In genomic region chr1:166846566-166846965, GRCm38 (mm10) we compare ENCODE assay signal across 24 mouse cellular contexts.
DNase-seq lines count a peak whose midpoint lies in the region; ATAC-seq lines count a peak whose summit lies in the region.
"Had no signal": no experiment of that assay in that cellular context is flagged by ENCODE, and none has a peak within 500 bp of the region (broad histone marks: within the 10 kb centered on the region; RNA-seq: fewer than 3 reads in every experiment).

No protein-coding gene starts in this region.

- H3K4me2 ChIP-seq in kidney, embryonic 14.5 days (replicated peaks; ENCODE audit: low read depth, low read length): no peak overlapping the region
- H3K4me2 ChIP-seq: embryonic facial prominence, embryonic 13.5 days; forebrain, embryonic 13.5 days; hindbrain, embryonic 12.5 days had no signal

- H3K9ac ChIP-seq in kidney, embryonic 14.5 days (ENCODE audit: low read depth, low read length): no peak overlapping the region
- H3K9ac ChIP-seq: embryonic facial prominence, embryonic 13.5 days; forebrain, embryonic 13.5 days; hindbrain, embryonic 12.5 days had no signal

- no peaks in the 10 kb centered on the region for H3K27me3 ChIP-seq in kidney, embryonic 14.5 days (ENCODE audit: control insufficient read depth, insufficient read depth, low read length)
- H3K27me3 ChIP-seq: embryonic facial prominence, embryonic 13.5 days; forebrain, embryonic 13.5 days; hindbrain, embryonic 12.5 days had no signal

- WGBS in kidney, embryonic 14.5 days: 89% methylated on average over 5 of the region's 5 CpGs

- no peak for ATAC-seq in kidney, embryonic 14.5 days (ENCODE audit: low FRiP score, low TSS enrichment)
- no peak for ATAC-seq in monocyte, adult 5-6 weeks (replicated peaks; ENCODE audit: insufficient number of reproducible peaks, low FRiP score, low TSS enrichment, poor library complexity, severe bottlenecking)
- ATAC-seq: CD4-positive, CD25-positive, alpha-beta regulatory T cell, adult 4 months; forebrain, embryonic 13.5 days; hindbrain, embryonic 16.5 days had no signal

- H3K4me1 ChIP-seq in kidney, embryonic 14.5 days (ENCODE audit: control insufficient read depth, insufficient read depth, low read length): 0 out of 2 replicates have a peak, but pooled peaks cover 4% of the 10 kb centered on the region

- H3K4me3 ChIP-seq in kidney, embryonic 14.5 days (ENCODE audit: low read length): no peak overlapping the region
- H3K4me3 ChIP-seq: embryonic facial prominence, embryonic 13.5 days; forebrain, embryonic 13.5 days; heart, embryonic 10.5 days; hindbrain, embryonic 12.5 days had no signal

- peak; percentile 54 to 60 for DNase-seq in cerebellum, postnatal 10 days
- no peak for DNase-seq in cerebellum, adult 9-11 months
- DNase-seq in layer of hippocampus, adult 11-12 months (ENCODE audit: low spot score): peak; percentile 6
- DNase-seq in layer of hippocampus, postnatal 25 days (ENCODE audit: extremely low spot score in 1 of 2, low spot score in 1 of 2): no peak
- DNase-seq in layer of hippocampus, adult 8-10 months (ENCODE audit: low spot score in 2 of 2): peak; percentile 8 to 29
- DNase-seq in layer of hippocampus, postnatal 14 days (ENCODE audit: low spot score in 2 of 2): peak; percentile 17 to 24
- DNase-seq: adrenal gland, adult 8-10 months; adrenal gland, postnatal 36 days; B cell, adult 2 months; cerebellum, adult 11-12 months; cerebellum, adult 9-10 months; gastrocnemius, postnatal 10 days; heart, adult 18-20 months; heart, postnatal 10 days; heart, postnatal 4 days had no signal

- H3K27ac ChIP-seq in kidney, embryonic 14.5 days (ENCODE audit: low read depth, low read length): no peak overlapping the region
- H3K27ac ChIP-seq: embryonic facial prominence, embryonic 13.5 days; forebrain, embryonic 13.5 days; heart, embryonic 10.5 days; hindbrain, embryonic 12.5 days had no signal

- H3K9me3 ChIP-seq in kidney, embryonic 14.5 days (ENCODE audit: control insufficient read depth, low read length): no peaks in the 10 kb centered on the region
- H3K9me3 ChIP-seq: embryonic facial prominence, embryonic 13.5 days; forebrain, embryonic 13.5 days; heart, embryonic 10.5 days; hindbrain, embryonic 12.5 days had no signal

- no peaks in the 10 kb centered on the region for H3K36me3 ChIP-seq in kidney, embryonic 14.5 days (ENCODE audit: control insufficient read depth, insufficient read depth, low read length)
- H3K36me3 ChIP-seq: embryonic facial prominence, embryonic 13.5 days; G1E; heart, embryonic 10.5 days; hindbrain, embryonic 12.5 days had no signal

Comparison
In these comparisons a context has a peak if more than half of its experiments do, and no peak if none do; other contexts are left out.
1. DNase-seq: peak in cerebellum, postnatal 10 days (2 of 2), layer of hippocampus, adult 11-12 months (single experiment), layer of hippocampus, adult 8-10 months (2 of 2) and layer of hippocampus, postnatal 14 days (2 of 2); none in cerebellum, adult 9-11 months (single experiment) and layer of hippocampus, postnatal 25 days (0 of 2).